Mouse (Mus musculus) thymus, postnatal 25 days (tissue): ENCODE data around the gene Ctsw.

Experiments used
- DNase-seq: peaks from one replicate; pipeline ENCODE4 v3.0.0; 2022

The Ctsw gene

DNA sequence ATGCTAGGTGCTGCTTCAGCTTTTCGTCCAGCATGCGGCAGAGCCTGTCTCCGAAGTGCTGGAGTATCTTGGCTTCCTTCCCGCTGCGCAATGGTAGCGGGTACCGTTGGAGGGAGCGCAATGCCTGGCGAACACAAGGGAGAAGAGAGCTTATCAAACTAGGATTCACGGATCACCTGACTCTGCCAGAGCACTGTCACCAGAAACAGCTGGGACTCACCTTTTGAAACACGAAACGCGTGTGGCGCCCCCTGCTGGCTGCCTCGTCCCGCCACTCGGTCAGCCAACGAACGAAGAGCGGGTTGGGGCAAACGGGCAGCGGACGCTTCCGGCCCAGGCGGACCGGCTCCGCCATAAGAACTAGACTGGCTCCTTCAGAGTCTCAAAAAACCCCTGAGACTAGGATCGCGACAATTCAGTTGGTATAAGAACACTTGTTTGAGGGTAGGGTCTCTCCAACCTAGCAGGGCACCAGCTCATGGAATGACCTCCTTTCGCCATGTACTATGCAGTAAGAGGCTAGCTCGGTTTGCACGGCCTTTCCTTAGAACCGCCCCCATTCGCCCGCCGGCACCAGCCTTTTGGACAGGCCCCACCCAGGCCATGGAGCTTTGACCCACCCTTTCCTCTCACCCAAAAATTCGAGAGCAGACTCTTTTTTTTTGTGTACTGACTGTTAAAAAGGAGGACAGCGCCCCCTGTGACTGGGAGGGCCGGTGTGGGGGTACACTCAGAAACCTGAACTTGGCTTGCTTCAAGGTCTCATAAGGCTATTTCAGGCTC is 19.7 kb upstream of the Ctsw start, which contains the start of gene Mus81:
Mus81 (minus strand) TSS at position 635 of the 783 bp plus-strand sequence.
- peak; percentile 97 for DNase-seq

DNA sequence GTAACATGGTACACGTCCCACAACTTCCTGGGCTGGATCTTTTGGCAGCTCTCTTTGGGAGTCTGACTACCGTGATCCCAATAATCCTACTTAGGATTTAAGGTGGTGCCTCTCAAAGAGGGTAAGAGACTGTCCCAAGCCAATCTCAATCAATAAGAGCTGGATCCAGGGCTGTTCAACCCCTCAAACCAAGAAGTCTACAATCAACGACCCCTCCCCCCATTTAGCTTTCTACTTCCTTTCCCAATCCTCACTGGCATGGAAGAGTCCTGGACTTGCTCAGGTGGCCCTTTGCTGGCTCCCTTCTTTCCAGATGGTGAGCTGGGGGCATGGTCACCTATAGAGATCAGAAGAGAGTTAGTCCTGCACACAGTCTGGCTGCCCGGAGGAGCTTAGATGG is 18.5 kb upstream of the Ctsw start:
- no peak for DNase-seq

DNA sequence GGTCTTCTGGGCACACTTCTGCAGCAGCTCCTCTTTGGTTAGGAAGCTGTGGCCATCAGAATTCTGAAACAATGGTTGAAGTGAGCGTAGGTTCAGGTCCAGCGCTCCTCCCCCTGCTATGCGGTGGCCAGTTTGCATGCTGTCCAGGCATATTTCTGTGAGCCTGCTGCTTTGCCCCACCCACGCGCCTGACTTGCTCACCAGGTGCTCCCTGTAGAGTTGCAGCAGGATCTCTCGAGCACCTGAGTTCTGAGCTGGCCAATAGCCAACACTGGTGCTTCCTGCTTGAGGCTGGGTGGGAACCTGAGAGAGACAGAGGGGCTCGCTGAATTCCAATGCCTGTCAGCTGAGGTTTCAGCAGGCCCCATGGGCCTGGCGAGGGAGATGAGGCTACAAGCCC is 18.0 kb upstream of the Ctsw start:
- DNase-seq, result no peak

DNA sequence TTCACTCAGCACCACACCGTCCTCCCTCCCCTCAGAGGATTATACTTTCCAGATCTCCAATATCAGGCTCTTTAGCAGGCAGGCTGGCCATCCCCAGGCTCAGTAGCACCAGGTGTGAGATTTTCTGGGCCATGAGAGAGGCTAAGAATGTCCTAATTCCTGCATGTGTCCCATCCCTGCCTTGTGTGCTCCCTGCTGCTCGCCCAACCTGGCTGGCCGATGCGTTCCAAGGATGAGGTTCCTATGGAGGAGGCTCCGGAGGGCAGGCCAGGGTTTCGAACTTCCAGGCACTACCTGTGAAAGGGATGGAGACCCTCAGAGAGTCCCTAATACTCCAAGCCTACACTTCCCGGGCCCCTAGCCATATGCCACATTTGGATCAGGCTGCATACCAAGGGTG is 17.5 kb upstream of the Ctsw start:
- DNase-seq, result no peak

DNA sequence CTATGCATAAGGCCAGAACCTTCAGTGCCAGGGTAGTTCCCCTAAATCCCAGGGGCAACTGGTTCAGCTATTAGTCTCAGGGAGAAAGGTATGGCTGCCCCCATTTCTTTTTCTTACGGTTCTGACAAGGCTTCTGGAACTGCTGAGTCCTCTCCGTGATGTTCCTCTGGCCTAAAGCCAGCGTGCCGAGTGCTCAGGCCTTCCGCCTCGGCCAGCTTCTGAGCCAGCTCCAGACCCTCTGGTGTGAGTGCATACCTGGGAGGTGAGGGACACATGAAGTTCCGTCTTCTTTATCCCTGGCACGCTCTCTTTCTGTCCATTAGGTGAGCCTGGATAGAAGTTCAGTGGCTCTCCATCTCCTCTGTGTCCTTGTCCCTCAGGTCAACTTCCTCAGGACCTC is 17.1 kb upstream of the Ctsw start:
- DNase-seq, result no peak

DNA sequence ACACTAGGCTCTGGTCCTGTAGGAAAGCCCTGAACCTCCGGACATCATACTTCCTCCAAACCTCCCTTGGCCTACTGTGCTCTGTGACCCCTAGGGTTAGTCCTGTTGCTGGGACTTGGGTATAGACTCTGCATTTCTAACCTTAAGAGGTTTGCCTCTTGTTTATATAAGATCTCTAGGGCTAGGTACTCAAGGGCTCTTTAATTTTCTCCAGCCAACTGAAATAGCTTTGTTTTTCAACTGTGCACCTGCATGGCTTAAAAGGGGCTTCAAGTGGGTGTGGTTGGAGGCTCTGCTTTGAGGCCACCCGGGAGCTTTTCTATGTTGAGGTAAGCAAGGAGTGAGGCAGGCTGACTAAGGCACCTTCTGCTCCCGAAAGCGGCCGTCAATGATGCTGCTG is 16.2 kb upstream of the Ctsw start:
- DNase-seq, result no peak

DNA sequence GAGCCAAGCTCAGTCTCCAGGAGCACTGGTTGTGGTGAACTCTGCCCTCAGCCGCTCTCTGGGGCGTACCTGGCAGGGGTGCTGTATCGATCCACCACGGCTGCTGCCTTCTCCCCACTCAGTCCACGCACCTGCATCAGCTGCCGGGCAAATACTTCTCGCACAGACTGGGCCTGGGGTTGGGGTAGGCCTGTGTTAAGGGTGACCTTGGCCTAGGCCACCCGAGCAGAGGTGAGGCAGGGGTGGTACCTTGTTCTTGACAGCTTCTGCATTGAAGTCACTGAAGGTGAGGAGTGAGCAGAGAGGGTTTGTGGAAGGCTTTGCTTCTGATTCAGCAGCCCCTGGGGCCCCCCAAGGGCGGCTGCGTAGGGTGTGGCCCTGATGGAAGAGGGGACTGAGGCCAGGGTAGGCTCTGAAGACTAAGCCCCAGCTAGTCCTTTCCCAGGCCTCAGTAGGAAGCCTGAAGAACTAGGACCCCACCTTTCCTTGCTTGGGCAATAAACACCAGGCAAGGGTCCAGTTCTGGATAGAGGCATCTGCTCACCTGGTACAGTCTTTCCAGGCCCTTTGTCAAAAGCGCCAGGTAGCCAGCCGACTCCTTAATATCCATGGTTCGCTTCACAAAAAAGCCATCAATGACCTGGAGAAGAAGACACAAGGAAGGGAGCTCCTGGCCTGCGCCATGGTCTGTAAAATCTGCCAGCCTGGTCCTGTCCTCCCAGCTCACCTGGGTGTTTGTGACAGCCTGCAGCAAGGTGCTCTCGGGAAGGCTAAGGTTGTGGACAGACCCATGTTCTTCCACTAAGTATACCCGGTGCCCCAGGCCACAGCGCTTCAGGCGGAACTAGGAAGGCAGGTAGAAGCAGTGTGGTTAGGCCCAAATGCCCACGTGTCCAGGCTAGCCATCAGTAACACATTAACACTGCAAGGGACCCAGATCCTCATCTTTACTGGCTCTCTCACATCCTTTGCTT is 15.4 kb upstream of the Ctsw start:
- no peak for DNase-seq

DNA sequence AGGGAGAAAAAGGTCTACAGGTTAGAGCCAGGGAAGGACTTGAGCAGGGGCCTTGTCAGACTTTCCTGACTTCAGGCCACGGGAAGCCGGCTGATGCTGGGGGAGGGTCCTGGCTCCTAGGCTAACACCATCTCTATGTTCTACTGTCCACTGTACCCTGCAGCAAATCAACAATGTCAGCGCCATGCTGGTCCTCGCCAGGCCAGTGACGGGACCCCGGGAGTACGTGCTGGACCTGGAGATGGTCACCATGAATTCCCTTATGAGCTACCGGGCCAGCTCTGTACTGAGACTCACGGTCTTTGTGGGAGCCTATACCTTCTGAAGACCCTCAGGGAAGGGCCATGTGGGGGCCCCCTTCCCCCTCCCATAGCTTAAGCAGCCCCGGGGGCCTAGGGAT is 13.1 kb upstream of the Ctsw start:
- DNase-seq, result no peak

DNA sequence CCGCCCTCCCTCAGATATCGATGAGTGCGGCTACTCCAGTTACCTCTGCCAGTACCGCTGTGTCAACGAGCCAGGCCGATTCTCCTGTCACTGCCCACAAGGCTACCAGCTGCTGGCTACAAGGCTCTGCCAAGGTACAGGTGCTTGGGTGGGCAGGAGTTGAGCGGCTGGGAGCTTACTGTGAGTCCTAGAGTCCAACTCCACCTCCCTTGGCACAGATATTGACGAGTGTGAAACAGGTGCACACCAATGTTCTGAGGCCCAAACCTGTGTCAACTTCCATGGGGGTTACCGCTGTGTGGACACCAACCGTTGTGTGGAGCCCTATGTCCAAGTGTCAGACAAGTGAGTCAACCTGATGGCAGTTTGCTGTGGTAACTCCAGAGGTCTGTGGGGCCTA is 11.7 kb upstream of the Ctsw start:
- DNase-seq, result no peak

DNA sequence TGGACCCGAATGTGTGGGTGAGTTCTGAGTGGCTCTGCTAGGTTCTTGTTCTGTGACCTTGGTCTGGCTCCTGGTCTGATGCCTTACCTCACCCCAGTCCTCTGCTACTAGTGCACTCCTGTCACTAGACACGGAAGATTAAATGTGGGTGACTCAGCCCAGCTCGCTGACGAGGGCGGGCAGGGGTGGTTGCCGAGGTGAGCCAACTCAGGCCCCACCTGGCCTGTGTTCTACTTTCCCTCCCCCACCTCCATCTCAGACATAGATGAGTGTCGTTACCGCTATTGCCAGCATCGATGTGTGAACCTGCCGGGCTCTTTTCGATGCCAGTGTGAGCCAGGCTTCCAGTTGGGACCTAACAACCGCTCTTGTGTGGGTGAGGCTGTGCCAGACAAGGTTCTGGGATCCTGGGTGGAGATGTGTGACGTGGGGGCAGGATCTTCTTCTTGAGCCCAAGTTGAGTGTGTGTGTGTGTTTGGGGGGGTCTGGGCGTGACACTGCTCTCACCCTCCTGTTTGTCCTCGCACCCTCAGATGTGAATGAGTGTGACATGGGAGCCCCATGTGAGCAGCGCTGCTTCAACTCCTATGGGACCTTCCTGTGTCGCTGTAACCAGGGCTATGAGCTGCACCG is 9.5 kb upstream of the Ctsw start:
- no peak for DNase-seq

DNA sequence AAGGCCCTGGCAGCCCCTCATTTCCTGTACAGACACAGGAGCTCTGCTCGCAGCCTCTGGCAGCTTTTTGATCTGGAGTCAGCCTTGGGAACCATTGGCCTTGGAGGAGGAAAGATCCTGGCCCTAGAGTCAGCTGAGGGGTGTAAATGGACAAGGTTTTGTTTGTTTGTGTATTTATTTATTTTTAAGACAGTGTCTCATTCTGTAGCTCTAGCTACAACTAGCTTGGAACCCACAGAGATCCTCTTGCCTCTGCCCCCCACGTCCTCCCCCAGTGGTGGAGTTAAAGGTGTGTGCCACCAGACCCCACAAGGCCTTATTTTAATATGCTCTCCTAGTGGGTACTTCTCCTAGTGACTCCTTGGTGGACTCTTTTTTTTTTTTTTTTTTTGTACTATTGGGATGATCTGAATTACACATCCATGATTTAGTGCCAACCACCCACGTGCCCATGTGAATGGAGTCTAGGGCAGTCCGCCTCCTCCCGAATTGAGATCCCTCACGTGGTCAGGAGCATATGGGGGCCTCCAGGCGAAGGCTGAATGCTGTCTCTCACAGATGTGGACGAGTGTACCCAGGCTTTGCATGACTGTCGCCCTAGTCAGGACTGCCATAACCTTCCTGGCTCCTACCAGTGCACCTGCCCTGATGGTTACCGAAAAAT is 8.8 kb upstream of the Ctsw start:
- no peak for DNase-seq

DNA sequence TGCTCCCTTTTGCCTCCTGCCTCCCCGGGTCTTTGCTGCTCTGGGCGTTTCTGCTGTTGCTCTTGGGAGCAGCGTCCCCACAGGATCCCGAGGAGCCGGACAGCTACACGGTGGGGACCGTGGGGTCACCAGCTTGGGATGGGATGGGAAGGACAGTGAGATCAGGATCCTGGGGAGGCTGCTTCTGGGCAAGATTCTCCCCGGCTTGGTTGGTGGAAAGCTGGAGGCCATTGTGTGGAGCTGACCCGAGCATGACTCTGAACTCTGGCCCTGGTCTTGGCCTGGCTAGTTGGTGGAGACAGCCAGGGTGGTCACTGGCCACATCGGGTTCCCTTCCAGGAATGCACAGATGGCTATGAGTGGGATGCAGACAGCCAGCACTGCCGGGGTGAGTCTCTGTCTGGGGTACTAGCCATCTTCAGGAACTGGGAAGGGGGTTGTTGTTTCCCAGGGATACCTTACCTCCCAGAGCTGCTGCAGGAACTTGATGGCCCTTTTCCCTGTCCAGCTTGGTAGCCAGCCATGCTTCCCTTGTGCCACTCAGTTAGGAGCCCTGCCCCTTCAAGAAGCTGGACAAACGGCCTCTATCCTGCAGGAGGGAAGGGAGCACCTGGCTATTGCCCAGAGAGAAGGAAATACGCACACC is 6.9 kb upstream of the Ctsw start:
- DNase-seq, result no peak

DNA sequence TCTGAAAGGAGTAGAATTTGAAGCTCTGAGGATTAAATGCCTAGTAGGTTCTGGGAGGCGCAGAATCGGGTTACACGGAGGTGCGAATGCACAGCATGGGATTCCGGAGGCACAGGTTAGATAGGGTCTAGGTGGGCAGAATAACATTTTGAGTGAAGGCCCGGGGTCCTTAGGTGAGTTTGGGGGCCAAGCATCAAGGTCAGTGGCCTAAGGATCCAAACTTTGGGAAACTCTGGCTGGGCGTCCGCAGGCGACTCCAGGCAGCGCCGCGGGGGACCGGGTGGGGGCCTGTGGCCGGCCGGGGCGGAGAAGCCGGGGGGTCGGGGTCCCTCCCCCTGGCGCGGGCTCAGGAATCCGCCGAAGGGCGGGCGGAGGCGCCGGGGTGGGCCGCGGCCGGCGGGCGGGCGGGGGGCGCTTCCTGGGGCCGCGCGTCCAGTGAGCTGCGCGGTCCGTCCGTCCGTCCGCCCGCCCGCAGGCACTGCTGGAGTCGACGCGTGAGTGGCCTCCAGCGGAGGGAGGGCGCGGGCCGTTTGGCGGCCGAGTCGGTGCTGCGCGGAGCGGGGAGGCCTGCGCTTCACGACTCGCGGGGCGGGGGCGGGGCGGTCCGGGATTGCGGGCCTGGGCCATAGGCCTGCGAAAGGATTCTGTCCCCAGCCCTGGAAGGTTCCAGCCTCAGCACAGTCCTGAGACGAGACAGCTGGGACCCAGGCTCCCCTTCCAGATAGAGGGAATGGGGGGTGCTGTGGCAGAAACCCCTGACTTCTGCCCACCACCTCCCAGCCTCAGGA is 6.2 kb upstream of the Ctsw start:
- no peak for DNase-seq

DNA sequence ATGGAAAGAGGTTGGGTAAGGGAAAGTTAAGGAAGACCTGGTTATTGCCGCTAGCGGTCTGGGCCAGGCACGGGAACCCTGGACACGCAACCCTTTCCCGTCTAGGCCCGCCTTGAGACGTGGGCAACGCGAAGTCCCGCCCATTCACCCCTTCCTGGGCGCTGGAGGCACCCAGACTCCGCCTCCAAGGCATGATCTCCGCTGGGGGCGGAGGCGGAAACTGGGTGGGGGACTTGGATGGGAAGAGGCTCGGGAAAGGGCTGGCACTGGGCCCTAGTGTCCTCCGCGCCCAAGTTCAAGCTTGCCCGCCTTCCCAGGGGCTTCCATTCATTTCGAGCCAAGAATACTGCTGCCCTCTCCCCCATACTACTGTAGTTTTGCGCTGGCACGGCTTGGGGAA is 5.4 kb upstream of the Ctsw start, which contains the start of gene Efemp2:
Efemp2 (plus strand) TSS at position 235 of the 400 bp plus-strand sequence.
- peak; percentile 72 for DNase-seq

DNA sequence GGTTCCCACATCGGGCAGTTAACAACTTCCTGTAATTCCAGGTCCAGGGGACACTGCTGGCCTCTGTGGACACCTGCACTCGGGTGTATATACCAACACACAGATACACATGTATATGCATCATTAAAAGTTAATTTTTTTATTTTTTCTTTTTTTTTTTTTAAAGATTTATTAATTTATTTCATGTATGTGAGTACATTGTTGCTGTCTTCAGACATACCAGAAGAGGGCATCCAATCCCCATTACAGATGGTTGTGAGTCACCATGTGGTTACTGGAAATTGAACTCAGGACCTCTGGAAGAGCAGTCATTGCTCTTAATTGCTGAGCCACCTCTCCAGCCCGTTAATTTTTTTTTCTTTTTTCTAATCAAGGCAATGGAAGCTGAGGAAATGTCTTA is 4.5 kb upstream of the Ctsw start:
- no peak for DNase-seq

DNA sequence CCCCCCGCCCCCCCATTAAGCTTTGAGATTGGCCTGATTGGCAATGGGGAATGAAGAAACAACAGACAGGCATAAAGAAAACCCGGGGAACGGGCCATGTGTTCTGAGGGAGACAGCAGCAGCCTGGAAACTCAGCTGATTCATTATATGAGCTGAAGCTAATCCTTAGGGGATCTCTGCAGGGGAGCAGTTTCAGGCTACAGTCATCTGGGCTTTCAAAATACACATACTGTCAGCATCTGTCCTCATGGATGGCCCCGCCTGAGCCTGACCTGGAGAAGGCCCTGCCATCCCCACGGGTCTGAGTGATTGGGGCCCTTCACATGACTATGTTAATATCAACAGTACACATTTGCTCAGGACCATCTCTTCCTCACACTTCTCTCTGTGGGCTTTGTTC is 3.5 kb upstream of the Ctsw start:
- no peak for DNase-seq

DNA sequence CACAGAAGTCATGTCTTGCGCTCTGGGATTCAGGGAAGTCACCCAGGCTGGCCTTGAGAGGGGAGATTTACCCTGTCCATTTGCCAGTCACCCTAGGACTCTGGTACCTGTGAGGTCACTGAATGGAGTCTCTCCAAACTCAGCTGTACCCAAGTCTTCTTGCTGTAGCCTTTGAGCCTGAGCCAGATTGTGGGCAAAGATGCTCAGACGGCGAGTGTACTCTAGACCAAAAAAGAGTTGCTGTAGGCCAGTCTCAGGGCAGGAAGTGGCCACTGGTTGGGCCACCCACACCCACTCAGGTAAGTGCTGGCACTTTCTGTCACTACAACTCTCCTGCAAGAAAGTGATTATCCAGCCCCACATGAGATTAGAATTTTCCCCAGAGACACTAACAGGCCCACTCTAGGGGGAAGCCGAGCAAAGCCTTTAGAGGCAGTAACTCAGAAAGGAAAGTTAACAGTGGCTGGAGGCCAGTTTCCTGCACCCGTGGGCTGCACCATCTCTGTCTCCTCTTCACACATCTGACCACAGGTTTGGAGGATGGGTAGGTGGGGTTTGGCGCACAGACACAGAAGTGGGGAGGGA is 1.3 kb downstream of the Ctsw start:
- no peak for DNase-seq

DNA sequence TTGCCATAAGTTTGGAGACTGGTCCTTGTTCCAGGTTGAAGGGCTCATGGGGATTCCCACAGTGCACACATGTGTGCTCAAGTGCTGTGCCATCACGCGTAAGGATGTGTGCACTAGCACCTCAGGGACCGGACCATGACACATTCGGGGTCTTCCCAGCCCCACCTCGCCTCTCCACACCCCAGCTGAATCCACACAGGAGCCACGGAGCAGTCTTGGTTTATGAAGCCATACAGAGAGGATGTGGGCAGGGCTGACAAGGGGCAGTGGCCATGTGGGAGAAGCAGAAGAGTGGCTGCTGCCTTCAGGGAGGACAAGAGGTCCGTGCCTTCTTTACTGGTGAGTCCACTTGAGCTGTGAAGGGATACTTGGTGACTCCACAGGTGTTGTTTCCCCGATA is 3.3 kb downstream of the Ctsw start:
- no peak for DNase-seq

DNA sequence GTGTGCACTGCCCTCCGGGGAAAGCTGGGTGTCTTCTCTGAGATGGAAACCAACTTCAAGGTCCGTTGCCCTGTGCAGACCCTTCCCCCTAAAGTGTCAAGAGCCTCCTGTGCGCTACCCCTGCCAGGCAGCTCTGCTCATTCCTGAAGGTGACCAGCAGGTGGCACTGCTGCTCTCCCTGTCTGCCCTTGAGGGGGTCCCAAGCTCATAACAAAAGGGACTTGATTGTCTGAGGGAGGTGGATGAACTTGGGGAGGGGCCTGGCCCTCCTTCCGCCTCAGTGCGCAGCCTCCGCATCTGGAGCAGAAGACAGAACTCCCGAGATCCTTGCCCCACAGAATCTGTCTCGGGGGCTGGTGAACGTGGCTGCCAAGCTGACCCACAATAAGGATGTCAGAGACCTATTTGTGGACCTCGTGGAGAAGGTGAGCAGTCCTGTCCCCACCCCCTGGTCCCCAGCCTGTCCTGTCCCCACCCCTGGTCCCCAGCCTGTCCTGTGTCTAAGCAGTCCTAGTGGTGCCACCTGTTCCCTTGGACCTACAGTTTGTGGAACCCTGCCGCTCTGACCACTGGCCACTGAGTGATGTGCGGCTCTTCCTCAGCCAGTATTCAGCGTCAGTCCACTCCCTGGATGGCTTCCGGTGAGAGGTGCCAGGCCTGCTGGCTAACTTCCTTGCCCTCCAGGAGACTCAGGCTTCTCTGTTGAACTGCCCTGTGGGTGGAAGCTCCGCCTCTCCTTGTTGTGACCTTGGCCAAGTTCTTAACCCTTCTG is 4.3 kb downstream of the Ctsw start:
- peak; percentile 77 for DNase-seq

DNA sequence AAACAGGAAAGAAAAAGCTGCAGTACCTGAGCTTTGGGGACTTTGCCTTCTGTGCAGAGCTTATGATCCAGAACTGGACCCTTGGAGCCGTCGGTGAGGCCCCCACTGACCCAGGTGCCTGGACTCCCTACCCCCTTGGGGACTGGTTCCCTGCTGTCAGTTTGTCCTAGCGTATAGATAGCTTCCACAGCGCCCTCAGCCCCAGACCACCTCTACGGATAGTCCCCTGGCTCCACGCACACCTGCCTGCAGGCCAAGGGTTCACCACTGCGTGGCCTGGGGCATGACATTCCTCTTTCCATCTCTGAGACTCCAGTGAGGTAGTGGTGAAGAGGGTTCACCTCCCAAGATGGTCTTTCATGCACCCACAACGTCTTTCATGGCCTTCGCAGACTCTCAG is 5.1 kb downstream of the Ctsw start:
- no peak for DNase-seq
